Mouse (Mus musculus) lung, adult 2 months (tissue): ENCODE data around the gene Arpc2.

Source experiments
- CTCF ChIP-seq: fragments of 200-500 bp; IDR thresholded peaks from 2 replicates; pipeline ENCODE4 v1.5.1; 2011; ENCODE audit warnings: mild to moderate bottlenecking, low read length, control low read depth; ENCODE audit not compliant: insufficient read depth
- POLR2A ChIP-seq: fragments of 200-500 bp; IDR thresholded peaks from 2 replicates; pipeline ENCODE4 v1.6.1; 2011; ENCODE audit warnings: low read depth, mild to moderate bottlenecking, control low read depth, low read length, borderline replicate concordance; ENCODE audit errors: extremely low read depth

GRCm38 (mm10) chr1:74239162-74239561 lies 3.3 kb downstream of the Arpc2 start:
- TF ChIP-seq POLR2A: no peak
- TF ChIP-seq CTCF: no peak
